Mouse (Mus musculus) NIH3T3 (cell line): ENCODE results near the gene Pramel3.
"Not testable (repeated sequence)": the region's sequence is repeated elsewhere in the genome, so short reads cannot be mapped to it uniquely, and the experiment has no call there.

Experiments
- DNase-seq: peaks from one replicate; pipeline ENCODE4 v3.0.0-alpha.2; 2012; ENCODE audit warnings: low read depth

Pramel3 gene

GRCm38 (mm10) chrX:135302007-135302406 is at the start of gene Pramel3:
TSS of gene Pramel3 (plus strand) at chrX:135302307.
- DNase-seq: not testable (repeated sequence)

GRCm38 (mm10) chrX:135360685-135361084 is 58.6 kb downstream of the Pramel3 start:
- not testable (repeated sequence) for DNase-seq

- DNase-seq: not testable (repeated sequence)
These were observed 59.8 kb downstream of the Pramel3 start for GRCm38 (mm10) chrX:135361943-135362342.
